In genomic region chr3:95740406-95740805, GRCm38 (mm10) we compare ENCODE assay signal across 9 mouse cellular contexts. TPM values are rescaled to one million over a fixed set of nuclear protein-coding genes. Genes with fewer than 3 reads are reported as not detected.
A peak's percentile ranks its signal among the peaks of the same experiment; 100 is the strongest.
DNase-seq lines count a peak whose midpoint lies in the region; ATAC-seq and TF ChIP-seq lines count a peak whose summit lies in the region.
"Had no signal": no experiment of that assay in that cellular context is flagged by ENCODE, and none has a peak within 500 bp of the region (broad histone marks: within the 10 kb centered on the region; RNA-seq: fewer than 3 reads in every experiment).

No protein-coding gene starts in this region.

- peak overlapping the region; percentile 33; the same call in 1 of the 2 replicates for H3K27ac ChIP-seq in intestine, embryonic 14.5 days (ENCODE audit: low read depth)
- no peak overlapping the region for H3K27ac ChIP-seq in intestine, postnatal 0 days (ENCODE audit: low read depth, low read length)
- peak overlapping the region; percentile 49; the same call in 1 of the 2 replicates for H3K27ac ChIP-seq in embryonic facial prominence, embryonic 10.5 days (replicated peaks)
- no peak overlapping the region; the same call in 1 of the 2 replicates for H3K27ac ChIP-seq in layer of hippocampus, adult 2 months

- H3K36me3 ChIP-seq in intestine, embryonic 14.5 days (ENCODE audit: control insufficient read depth, insufficient read depth, low read length) = peaks cover 68% of the 10 kb centered on the region
- H3K36me3 ChIP-seq in intestine, postnatal 0 days (ENCODE audit: control insufficient read depth, insufficient read depth) = peaks cover 57% of the 10 kb centered on the region
- H3K36me3 ChIP-seq in embryonic facial prominence, embryonic 10.5 days (replicated peaks) = peaks cover 100% of the 10 kb centered on the region

- ATAC-seq in intestine, embryonic 14.5 days (replicated peaks; ENCODE audit: low FRiP score, low TSS enrichment, low read depth) = no peak
- ATAC-seq in intestine, postnatal 0 days = no peak
- ATAC-seq: Patski had no signal

- WGBS in intestine, embryonic 14.5 days = 60% methylated on average over 8 of the region's 8 CpGs
- WGBS in intestine, postnatal 0 days = 59% methylated on average over 8 of the region's 8 CpGs
- WGBS in embryonic facial prominence, embryonic 10.5 days = 78% methylated on average over 8 of the region's 8 CpGs

- H3K4me2 ChIP-seq in intestine, embryonic 14.5 days (ENCODE audit: low read length) = no peak overlapping the region
- H3K4me2 ChIP-seq in intestine, postnatal 0 days (replicated peaks; ENCODE audit: low read depth) = no peak overlapping the region

- no peaks in the 10 kb centered on the region for H3K27me3 ChIP-seq in intestine, embryonic 14.5 days (replicated peaks; ENCODE audit: control insufficient read depth, insufficient read depth, low read length)
- H3K27me3 ChIP-seq in intestine, postnatal 0 days (replicated peaks; ENCODE audit: control insufficient read depth, insufficient read depth, low read length) = no peaks in the 10 kb centered on the region
- no peaks in the 10 kb centered on the region for H3K27me3 ChIP-seq in embryonic facial prominence, embryonic 10.5 days (replicated peaks; ENCODE audit: low read depth, poor library complexity, severe bottlenecking)
- H3K27me3 ChIP-seq: Patski had no signal

- H3K4me3 ChIP-seq in intestine, embryonic 14.5 days (ENCODE audit: low read depth, low read length) = no peak overlapping the region
- H3K4me3 ChIP-seq in intestine, postnatal 0 days (ENCODE audit: low read depth, low read length) = no peak overlapping the region
- H3K4me3 ChIP-seq in embryonic facial prominence, embryonic 10.5 days = no peak overlapping the region
- no peak overlapping the region for H3K4me3 ChIP-seq in layer of hippocampus, adult 2 months

- TF ChIP-seq CTCF in intestine, postnatal 0 days (IDR thresholded peaks at IDR 0.05; ENCODE audit: low read depth) = no peak
- no peak for TF ChIP-seq CTCF in layer of hippocampus, adult 2 months (conservative IDR thresholded peaks at IDR 0.05)

- H3K9ac ChIP-seq in intestine, embryonic 14.5 days (ENCODE audit: low read length) = no peak overlapping the region
- H3K9ac ChIP-seq in intestine, postnatal 0 days (ENCODE audit: low read depth, low read length) = no peak overlapping the region

- H3K4me1 ChIP-seq in intestine, embryonic 14.5 days (replicated peaks; ENCODE audit: control insufficient read depth, insufficient read depth, low read length) = peaks cover 4% of the 10 kb centered on the region; the same call in 1 of the 2 replicates
- no peaks in the 10 kb centered on the region for H3K4me1 ChIP-seq in intestine, postnatal 0 days (replicated peaks; ENCODE audit: control insufficient read depth, insufficient read depth, low read length)
- H3K4me1 ChIP-seq in embryonic facial prominence, embryonic 10.5 days = peaks cover 31% of the 10 kb centered on the region

- no peak for DNase-seq in intestine, embryonic 14.5 days (ENCODE audit: low spot score)
- no peak for DNase-seq in embryonic facial prominence, embryonic 10.5 days (ENCODE audit: low spot score)
- DNase-seq in kidney, adult 9 months = peak; percentile 64
- DNase-seq in lung, postnatal 14 days = peak; percentile 50
- no peak for DNase-seq in urinary bladder, postnatal 10 days (ENCODE audit: low spot score)
- DNase-seq in adipocyte (ENCODE audit: low spot score) = no peak
- DNase-seq in layer of hippocampus, adult 2 months (ENCODE audit: low spot score in 2 of 2) = no peak

- H3K9me3 ChIP-seq in intestine, embryonic 14.5 days (ENCODE audit: control insufficient read depth, low read length) = 0 out of 2 replicates have a peak, but pooled peaks cover 4% of the 10 kb centered on the region
- no peaks in the 10 kb centered on the region for H3K9me3 ChIP-seq in intestine, postnatal 0 days (ENCODE audit: control insufficient read depth)
- no peaks in the 10 kb centered on the region for H3K9me3 ChIP-seq in embryonic facial prominence, embryonic 10.5 days

RNA-seq across cellular contexts. Expression of gene Ecm1, which starts 1.0 kb away (rescaled TPM):
- polyA plus RNA-seq in intestine, embryonic 14.5 days (2014; fragmentation: Nextera tagmentation; extraction: Ambion mirVana) = 23.2 and 26.3 TPM in 2 replicates
- 35.8 and 39.1 TPM in 2 replicates for polyA plus RNA-seq in intestine, postnatal 0 days (2015; fragmentation: Nextera tagmentation; extraction: Ambion mirVana)
- polyA plus RNA-seq in embryonic facial prominence, embryonic 10.5 days (2016; fragmentation: Nextera tagmentation; extraction: Ambion mirVana) = 9.7 and 10.9 TPM in 2 replicates
- 10 to 100 TPM in 1 of 2 experiments, 1 to 10 TPM in 1; 9.3 to 10.5 TPM for total RNA-seq in layer of hippocampus, adult 2 months (2021)

RNA-seq across cellular contexts. Expression of gene Tars2, which starts 19.6 kb away (rescaled TPM):
- polyA plus RNA-seq in intestine, embryonic 14.5 days (2014; fragmentation: Nextera tagmentation; extraction: Ambion mirVana) = 55.4 and 55.8 TPM in 2 replicates
- polyA plus RNA-seq in intestine, postnatal 0 days (2015; fragmentation: Nextera tagmentation; extraction: Ambion mirVana) = 14.9 TPM in 2 replicates
- polyA plus RNA-seq in embryonic facial prominence, embryonic 10.5 days (2016; fragmentation: Nextera tagmentation; extraction: Ambion mirVana) = 65.5 and 71.5 TPM in 2 replicates
- 10 to 100 TPM; 43.1 to 44.0 TPM for total RNA-seq in layer of hippocampus, adult 2 months (2021)

RNA-seq across cellular contexts. Expression of gene Adamtsl4, which starts 52.7 kb away (rescaled TPM):
- 1.2 and 2.6 TPM in 2 replicates for polyA plus RNA-seq in intestine, embryonic 14.5 days (2014; fragmentation: Nextera tagmentation; extraction: Ambion mirVana)
- 3.2 and 3.8 TPM in 2 replicates for polyA plus RNA-seq in intestine, postnatal 0 days (2015; fragmentation: Nextera tagmentation; extraction: Ambion mirVana)
- polyA plus RNA-seq in embryonic facial prominence, embryonic 10.5 days (2016; fragmentation: Nextera tagmentation; extraction: Ambion mirVana) = 1.00 and 1.6 TPM in 2 replicates
- 1 to 10 TPM; 7.0 to 7.9 TPM for total RNA-seq in layer of hippocampus, adult 2 months (2021)

Comparison
In these comparisons a context has a peak if more than half of its experiments do, and no peak if none do; other contexts are left out.
1. H3K27ac ChIP-seq: peak in intestine, embryonic 14.5 days (single experiment) and embryonic facial prominence, embryonic 10.5 days (single experiment); none in intestine, postnatal 0 days (single experiment) and layer of hippocampus, adult 2 months (single experiment).
2. DNase-seq: peak in kidney, adult 9 months (single experiment) and lung, postnatal 14 days (single experiment); none in intestine, embryonic 14.5 days (single experiment), embryonic facial prominence, embryonic 10.5 days (single experiment), urinary bladder, postnatal 10 days (single experiment), adipocyte (single experiment) and layer of hippocampus, adult 2 months (0 of 2).